Mouse (Mus musculus) limb, embryonic 14.5 days (tissue): ENCODE measurements around the gene Klhl35. TPM values are rescaled to one million over a fixed set of nuclear protein-coding genes. Genes with fewer than 3 reads are reported as not detected.

Source experiments
- ATAC-seq: fragments of 200-750 bp; cut with Nextera tagmentation; 2 replicates; pipeline ENCODE4 v1.8.0; 2017; ENCODE audit warnings: low read depth, moderate number of reproducible peaks, moderate TSS enrichment; ENCODE audit not compliant: low FRiP score
- DNase-seq: peaks from one replicate; pipeline ENCODE4 v3.0.0-alpha.2; 2015; ENCODE audit warnings: low spot score
- H3K27ac ChIP-seq: fragments of 300-500 bp; sonication (generic); replicated peaks from 2 replicates; pipeline ENCODE4 v1.5.1; 2014; ENCODE audit warnings: low read depth, mild to moderate bottlenecking, low read length, moderate library complexity, mixed read lengths
- H3K27me3 ChIP-seq: fragments of 300-500 bp; sonication (generic); 2 replicates; pipeline ENCODE4 v1.6.1; 2014; ENCODE audit warnings: low read length, mixed read lengths; ENCODE audit not compliant: control insufficient read depth, insufficient read depth
- H3K36me3 ChIP-seq: fragments of 300-500 bp; sonication (generic); 2 replicates; pipeline ENCODE4 v1.6.1; 2014; ENCODE audit warnings: mild to moderate bottlenecking, low read length, moderate library complexity, mixed read lengths; ENCODE audit not compliant: control insufficient read depth, insufficient read depth
- H3K4me1 ChIP-seq: fragments of 300-500 bp; sonication (generic); 2 replicates; pipeline ENCODE4 v1.6.1; 2014; ENCODE audit warnings: antibody characterized with exemption, low read length, mixed read lengths; ENCODE audit not compliant: control insufficient read depth, insufficient read depth
- H3K4me2 ChIP-seq: fragments of 300-500 bp; sonication (generic); replicated peaks from 2 replicates; pipeline ENCODE4 v1.6.1; 2014; ENCODE audit warnings: low read depth, mild to moderate bottlenecking, low read length, moderate library complexity; ENCODE audit not compliant: severe bottlenecking
- H3K4me3 ChIP-seq: fragments of 300-500 bp; sonication (generic); replicated peaks from 2 replicates; pipeline ENCODE4 v1.5.1; 2014; ENCODE audit warnings: low read length
- H3K9ac ChIP-seq: fragments of 300-500 bp; sonication (generic); 2 replicates; pipeline ENCODE4 v1.6.1; 2014; ENCODE audit warnings: mild to moderate bottlenecking, low read depth, low read length, moderate library complexity; ENCODE audit not compliant: severe bottlenecking
- H3K9me3 ChIP-seq: fragments of 300-500 bp; sonication (generic); 2 replicates; pipeline ENCODE4 v1.6.1; 2016; ENCODE audit warnings: low read length; ENCODE audit not compliant: control insufficient read depth
- POLR2A ChIP-seq: fragments of 200-500 bp; IDR thresholded peaks from 2 replicates; pipeline ENCODE4 v1.8.0; 2012; ENCODE audit warnings: inconsistent platforms, mild to moderate bottlenecking, moderate library complexity, borderline replicate concordance; ENCODE audit not compliant: insufficient read depth, insufficient read length; ENCODE audit errors: extremely low read depth
- WGBS: fragments of 180-500 bp; shearing (Covaris S2); extraction: QIAGEN DNeasy Blood & Tissue Kit; methylation state at CpG from one replicate; pipeline ENCODE4 v1.1.7; 2014; 5-methylcytosine and 5-hydroxymethylcytosine counted together
- polyA plus RNA-seq, 2 experiments: library from polyadenylated mRNA; depleted of rRNA in 1 of 2; stranded (reverse) in 1 of 2; unstranded in 1 of 2; fragments of >200 nt; fragmentation: Nextera tagmentation in 1 of 2; extraction: Ambion mirVana in 1 of 2; gene quantifications; 2 replicates each; pipeline versions ENCODE4 v1.2.1 to v1.2.3; 2012 to 2014

The Klhl35 gene
- polyA plus RNA-seq, 2 experiments: 1.5 to 1.8 TPM

DNA sequence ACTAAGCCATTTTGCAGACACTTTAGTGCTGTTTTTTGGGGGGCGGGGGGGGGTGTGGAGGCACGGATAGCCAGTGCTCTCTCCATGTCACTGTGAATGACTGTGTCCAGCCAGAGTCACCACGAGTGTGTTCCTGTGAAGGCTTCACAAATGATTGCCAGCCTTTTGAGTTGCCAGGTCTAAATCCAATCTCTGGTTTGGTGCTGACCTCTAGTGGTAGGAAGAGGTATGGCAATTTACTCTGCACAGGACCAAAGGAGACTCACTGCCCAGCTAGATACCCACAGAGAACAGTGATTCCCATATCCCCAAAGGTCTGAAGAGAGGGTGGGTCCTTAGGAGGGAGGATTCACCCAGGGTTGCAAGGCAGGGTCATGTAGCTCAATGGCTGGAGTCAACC is 15.1 kb upstream of the Klhl35 start:
- H3K4me1 ChIP-seq: no peaks in the 10 kb centered on the region
- no peak overlapping the region for H3K9ac ChIP-seq
- DNase-seq (peak; percentile 83), ATAC-seq (peak; percentile 64)
- H3K27ac ChIP-seq: no peak overlapping the region
- H3K27me3 ChIP-seq: no peaks in the 10 kb centered on the region
- 0% methylated on average over 3 of the region's 3 CpGs for WGBS
- no peak for TF ChIP-seq POLR2A
- H3K36me3 ChIP-seq: no peaks in the 10 kb centered on the region
- no peak overlapping the region for H3K4me2 ChIP-seq
- no peak overlapping the region for H3K4me3 ChIP-seq
- H3K9me3 ChIP-seq: no peaks in the 10 kb centered on the region

DNA sequence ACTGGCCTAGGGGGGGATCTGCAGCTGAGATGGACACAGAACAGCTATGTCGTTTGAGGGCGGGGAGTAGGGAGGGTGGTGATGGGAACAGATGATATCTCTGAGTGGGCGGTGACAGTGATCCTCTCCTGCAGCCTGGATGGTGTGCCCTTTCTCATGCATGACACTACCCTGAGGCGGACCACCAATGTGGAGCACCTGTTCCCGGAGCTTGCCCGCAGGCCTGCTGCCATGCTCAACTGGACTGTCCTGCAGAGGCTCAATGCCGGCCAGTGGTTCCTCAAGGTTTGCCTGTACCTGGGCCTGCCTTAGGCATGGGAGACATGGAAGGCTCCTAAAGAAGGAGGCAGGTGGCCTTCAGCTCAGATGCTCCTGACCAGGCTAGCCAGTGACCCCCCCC is 12.9 kb upstream of the Klhl35 start:
- TF ChIP-seq POLR2A: no peak
- Histone ChIP-seq H3K4me2 (no peak overlapping the region), H3K27me3 (no peaks in the 10 kb centered on the region), H3K27ac (no peak overlapping the region), H3K4me1 (no peaks in the 10 kb centered on the region), H3K9me3 (no peaks in the 10 kb centered on the region), H3K4me3 (no peak overlapping the region), H3K9ac (no peak overlapping the region), H3K36me3 (no peaks in the 10 kb centered on the region)
- ATAC-seq: no peak
- no peak for DNase-seq
- 84% methylated on average over 7 of the region's 7 CpGs for WGBS

DNA sequence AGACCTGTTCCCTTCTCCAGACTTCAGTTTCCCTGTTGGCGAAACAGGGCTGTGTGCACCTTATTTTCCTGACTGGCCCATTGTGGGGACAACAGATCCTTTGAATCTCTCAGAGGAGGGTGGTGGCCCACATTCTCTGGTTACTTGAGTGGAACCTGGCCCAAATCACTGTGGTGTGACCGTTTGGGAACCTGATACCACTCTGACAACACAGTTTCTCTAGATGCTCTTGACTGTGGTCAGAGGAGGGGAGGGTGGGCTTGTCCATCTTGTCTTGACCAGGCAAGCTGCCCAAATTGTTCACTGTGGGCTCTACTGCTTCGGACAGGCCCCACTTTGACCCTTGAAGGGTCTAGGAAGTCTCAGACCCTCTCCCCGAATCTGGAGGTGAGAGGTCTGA is 11.8 kb upstream of the Klhl35 start:
- H3K27ac ChIP-seq: no peak overlapping the region
- ATAC-seq (no peak), DNase-seq (no peak)
- 71% methylated on average over 4 of the region's 4 CpGs for WGBS
- no peaks in the 10 kb centered on the region for H3K36me3 ChIP-seq
- H3K4me1 ChIP-seq: no peaks in the 10 kb centered on the region
- no peaks in the 10 kb centered on the region for H3K9me3 ChIP-seq
- no peak overlapping the region for H3K9ac ChIP-seq
- no peak overlapping the region for H3K4me3 ChIP-seq
- no peak for TF ChIP-seq POLR2A
- no peaks in the 10 kb centered on the region for H3K27me3 ChIP-seq
- H3K4me2 ChIP-seq: no peak overlapping the region

DNA sequence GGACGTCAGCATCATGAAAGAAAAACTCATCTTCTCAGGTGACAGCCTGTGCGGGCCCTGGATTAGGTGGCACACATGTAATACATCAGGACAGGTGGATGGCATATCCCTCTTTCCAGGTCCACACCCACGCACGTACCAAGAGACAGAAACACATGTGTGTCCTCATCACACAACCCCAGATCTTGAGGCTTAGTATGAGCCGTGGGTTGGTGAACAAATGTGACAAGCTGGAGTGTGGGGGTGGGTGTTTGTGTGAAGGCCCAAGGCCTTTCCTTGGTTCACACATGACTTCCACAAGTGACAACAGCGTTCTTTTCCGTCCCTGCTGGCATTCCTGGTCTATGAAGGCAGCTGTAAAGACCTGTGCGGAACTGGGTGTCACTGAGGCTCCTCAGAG is 7.0 kb upstream of the Klhl35 start:
- WGBS: 75% methylated on average over 8 of the region's 8 CpGs
- ATAC-seq (no peak), DNase-seq (no peak)
- Histone ChIP-seq H3K27ac (no peak overlapping the region), H3K4me2 (no peak overlapping the region), H3K4me1 (no peaks in the 10 kb centered on the region), H3K36me3 (peaks cover 10% of the 10 kb centered on the region; the same call in 1 of the 2 replicates), H3K27me3 (no peaks in the 10 kb centered on the region), H3K9ac (no peak overlapping the region), H3K4me3 (no peak overlapping the region), H3K9me3 (no peaks in the 10 kb centered on the region)
- no peak for TF ChIP-seq POLR2A

DNA sequence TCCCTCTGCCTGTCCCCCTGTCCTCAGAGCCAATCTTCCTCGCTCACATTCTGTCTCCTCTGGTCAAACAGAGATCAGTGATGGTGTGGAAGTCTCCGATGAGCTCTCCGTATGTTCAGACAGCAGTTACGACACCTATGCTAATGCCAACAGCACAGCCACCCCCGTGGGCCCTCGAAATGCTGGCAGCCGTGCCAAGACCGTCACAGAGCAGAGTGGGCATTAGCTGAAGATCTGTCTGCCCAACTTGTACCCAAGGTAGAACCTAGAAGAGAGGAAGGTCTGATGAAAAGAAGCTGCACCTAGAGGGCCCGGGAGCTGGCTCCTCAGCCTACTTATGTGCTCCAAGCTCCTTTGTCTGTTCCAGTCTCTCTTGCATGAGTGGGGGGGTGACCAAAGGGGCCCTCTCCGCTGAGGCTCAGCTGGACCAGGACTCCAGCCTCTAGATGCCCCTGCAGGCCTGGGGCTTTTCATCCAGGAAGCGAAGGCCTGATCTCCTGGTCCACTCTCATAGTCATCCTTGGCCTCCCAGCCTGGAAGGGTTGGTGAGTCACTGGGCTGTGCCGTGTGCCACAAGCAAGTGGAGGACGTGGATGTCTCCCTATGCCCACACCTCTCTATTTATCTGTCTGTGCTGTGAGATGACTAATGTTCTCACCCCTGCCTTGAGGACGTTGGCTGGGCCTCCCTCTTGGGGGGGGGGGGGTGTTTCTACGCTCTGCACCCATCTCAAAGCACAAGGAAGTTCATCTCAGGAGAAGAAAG is 5.7 kb upstream of the Klhl35 start:
- H3K4me2 ChIP-seq: no peak overlapping the region
- peaks cover 10% of the 10 kb centered on the region; the same call in 1 of the 2 replicates for H3K36me3 ChIP-seq
- TF ChIP-seq POLR2A: no peak
- H3K9ac ChIP-seq: no peak overlapping the region
- no peaks in the 10 kb centered on the region for H3K4me1 ChIP-seq
- WGBS: 85% methylated on average over 14 of the region's 15 CpGs
- no peak overlapping the region for H3K4me3 ChIP-seq
- H3K9me3 ChIP-seq: no peaks in the 10 kb centered on the region
- ATAC-seq (no peak), DNase-seq (no peak)
- H3K27ac ChIP-seq: no peak overlapping the region
- H3K27me3 ChIP-seq: no peaks in the 10 kb centered on the region
